Mouse (Mus musculus): Measurements from ENCODE around the gene Ascl5. TPM values are rescaled to one million over a fixed set of nuclear protein-coding genes. Genes with fewer than 3 reads are reported as not detected.

The Ascl5 gene
- polyA plus RNA-seq, 1 experiment: not detected

DNA sequence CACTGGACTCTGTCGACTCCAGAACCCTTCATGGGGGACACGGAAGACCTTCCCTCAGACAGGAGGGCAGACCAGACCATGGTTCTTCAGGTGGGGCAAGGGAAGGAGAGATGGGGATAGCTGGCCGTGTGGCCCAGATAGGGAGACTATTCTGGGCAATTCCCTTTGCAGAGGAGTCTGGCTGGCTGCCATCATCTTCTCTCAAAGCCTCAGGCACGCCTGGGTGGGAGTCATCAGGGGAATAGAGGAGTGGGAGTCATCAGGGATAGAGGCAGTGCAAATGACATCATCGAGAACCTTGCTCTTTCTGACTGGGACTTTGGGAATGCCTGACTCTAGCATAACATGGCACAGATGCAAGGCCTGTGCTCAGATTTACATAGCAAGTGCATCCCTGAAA is 13.4 kb downstream of the Ascl5 start:
- no peak overlapping the region for H3K4me3 ChIP-seq (ENCODE audit: insufficient read depth, poor library complexity, severe bottlenecking)
- H3ac ChIP-seq (ENCODE audit: control insufficient read depth, insufficient read length, low read depth): no peak overlapping the region
- no peaks in the 10 kb centered on the region for H3K36me3 ChIP-seq (ENCODE audit: control insufficient read depth, insufficient read depth)
- H3K27me3 ChIP-seq (ENCODE audit: control insufficient read depth, insufficient read depth, insufficient read length): no peaks in the 10 kb centered on the region
- H3K79me2 ChIP-seq (ENCODE audit: control insufficient read depth, insufficient read depth): no peaks in the 10 kb centered on the region
- H3K79me3 ChIP-seq (ENCODE audit: low read depth): no peaks in the 10 kb centered on the region
- TF ChIP-seq FOSL1 (IDR thresholded peaks at IDR 0.05; ENCODE audit: insufficient read depth, low read length, poor library complexity, severe bottlenecking) (no peak), MYOG (IDR thresholded peaks at IDR 0.05; ENCODE audit: control insufficient read depth, extremely low read depth, insufficient read length) (no peak), MYOD1 (IDR thresholded peaks at IDR 0.05; ENCODE audit: control insufficient read depth, insufficient read length, low read depth) (no peak), MAX (IDR thresholded peaks at IDR 0.05) (no peak), CTCF (IDR thresholded peaks at IDR 0.05; ENCODE audit: control insufficient read depth, insufficient read depth, insufficient read length) (no peak), CEBPB (IDR thresholded peaks at IDR 0.05; ENCODE audit: low read depth) (no peak), USF1 (IDR thresholded peaks at IDR 0.05; ENCODE audit: low read depth) (no peak)

DNA sequence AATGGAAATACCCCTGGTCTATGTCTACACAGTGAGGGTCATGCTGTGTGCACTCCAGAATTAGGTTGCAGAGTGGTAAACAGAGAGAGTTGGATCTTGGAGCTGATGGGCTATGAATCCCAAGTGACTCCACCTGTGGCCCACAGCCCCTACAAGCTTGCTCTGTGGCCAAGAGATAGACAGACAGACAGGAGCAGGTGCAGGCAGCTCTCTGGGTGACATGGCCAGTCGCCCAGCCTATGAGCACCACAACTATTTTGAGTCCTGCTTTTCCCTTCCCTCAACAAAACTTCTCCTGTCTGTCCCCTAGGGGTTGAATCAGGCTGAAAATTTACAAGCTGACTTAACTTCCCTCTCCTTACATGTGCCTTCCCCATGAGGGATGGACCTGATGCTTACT is 16.0 kb downstream of the Ascl5 start:
- Histone ChIP-seq H3K36me3 (ENCODE audit: control insufficient read depth, insufficient read depth) (no peaks in the 10 kb centered on the region), H3K4me3 (ENCODE audit: insufficient read depth, poor library complexity, severe bottlenecking) (no peak overlapping the region)
- TF ChIP-seq MYOG (IDR thresholded peaks at IDR 0.05; ENCODE audit: control insufficient read depth, extremely low read depth, insufficient read length) (no peak), CEBPB (IDR thresholded peaks at IDR 0.05; ENCODE audit: low read depth) (no peak), MAX (IDR thresholded peaks at IDR 0.05) (no peak), MYOD1 (IDR thresholded peaks at IDR 0.05; ENCODE audit: control insufficient read depth, insufficient read length, low read depth) (peak; percentile 98), FOSL1 (IDR thresholded peaks at IDR 0.05; ENCODE audit: insufficient read depth, low read length, poor library complexity, severe bottlenecking) (no peak), CTCF (IDR thresholded peaks at IDR 0.05; ENCODE audit: control insufficient read depth, insufficient read depth, insufficient read length) (no peak), USF1 (IDR thresholded peaks at IDR 0.05; ENCODE audit: low read depth) (no peak)

DNA sequence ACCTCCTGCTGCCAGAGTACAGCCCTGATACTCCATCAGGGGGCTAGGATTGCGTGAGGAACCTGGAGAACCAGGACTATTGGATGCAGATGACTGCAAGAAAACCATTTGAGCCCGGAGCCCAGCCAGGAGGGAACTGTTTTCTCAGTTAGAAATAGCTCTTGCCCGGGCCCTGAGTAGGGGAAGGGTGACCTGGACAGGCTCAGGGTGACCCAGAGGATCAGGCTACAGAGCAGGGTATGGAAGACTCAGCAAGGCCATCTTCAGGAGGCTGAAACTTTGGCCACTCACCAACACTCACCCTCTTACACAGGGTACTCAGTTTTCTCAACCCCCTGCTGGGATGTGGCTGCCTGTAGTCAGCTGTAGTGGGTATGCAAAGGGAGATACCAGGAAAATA is 17.0 kb downstream of the Ascl5 start:
- Histone ChIP-seq H3K79me2 (ENCODE audit: control insufficient read depth, insufficient read depth) (no peaks in the 10 kb centered on the region), H3K36me3 (ENCODE audit: control insufficient read depth, insufficient read depth) (no peaks in the 10 kb centered on the region), H3ac (ENCODE audit: control insufficient read depth, insufficient read length, low read depth) (no peak overlapping the region), H3K4me3 (ENCODE audit: insufficient read depth, poor library complexity, severe bottlenecking) (no peak overlapping the region), H3K27me3 (ENCODE audit: control insufficient read depth, insufficient read depth, insufficient read length) (peaks cover 3% of the 10 kb centered on the region), H3K79me3 (ENCODE audit: low read depth) (no peaks in the 10 kb centered on the region)
- TF ChIP-seq CTCF (IDR thresholded peaks at IDR 0.05; ENCODE audit: control insufficient read depth, insufficient read depth, insufficient read length) (no peak), FOSL1 (IDR thresholded peaks at IDR 0.05; ENCODE audit: insufficient read depth, low read length, poor library complexity, severe bottlenecking) (no peak)

More for the DNA sequence above, 16.0 kb downstream of the Ascl5 start:
- no peaks in the 10 kb centered on the region for H3K79me2 ChIP-seq (ENCODE audit: control insufficient read depth, insufficient read depth)
- H3ac ChIP-seq (ENCODE audit: control insufficient read depth, insufficient read length, low read depth): no peak overlapping the region
- H3K27me3 ChIP-seq (ENCODE audit: control insufficient read depth, insufficient read depth, insufficient read length): no peaks in the 10 kb centered on the region
- H3K79me3 ChIP-seq (ENCODE audit: low read depth): no peaks in the 10 kb centered on the region

DNA sequence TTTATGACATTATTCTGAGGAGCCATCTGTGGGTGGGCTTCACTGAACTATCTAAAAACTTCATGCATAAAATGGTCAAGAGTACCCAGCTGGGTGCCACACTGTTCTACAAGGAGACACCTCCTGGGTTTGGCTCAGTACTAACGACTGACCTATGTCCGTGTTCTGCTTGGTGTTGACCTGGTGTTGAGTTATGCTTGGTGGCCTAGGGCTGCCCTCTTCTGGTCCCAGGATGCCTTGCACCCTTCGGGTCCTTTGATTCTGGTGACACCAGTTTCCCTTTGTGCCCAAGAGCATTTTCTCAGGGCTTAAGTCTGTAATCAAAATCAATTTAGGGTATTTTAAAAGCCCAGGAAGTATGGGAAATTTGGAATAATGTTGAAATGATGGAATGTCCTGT is 25.5 kb downstream of the Ascl5 start:
- Histone ChIP-seq H3K4me3 (ENCODE audit: insufficient read depth, poor library complexity, severe bottlenecking) (no peak overlapping the region), H3ac (ENCODE audit: control insufficient read depth, insufficient read length, low read depth) (no peak overlapping the region), H3K27me3 (ENCODE audit: control insufficient read depth, insufficient read depth, insufficient read length) (peaks cover 12% of the 10 kb centered on the region), H3K79me3 (ENCODE audit: low read depth) (no peaks in the 10 kb centered on the region), H3K36me3 (ENCODE audit: control insufficient read depth, insufficient read depth) (no peaks in the 10 kb centered on the region), H3K79me2 (ENCODE audit: control insufficient read depth, insufficient read depth) (no peaks in the 10 kb centered on the region)
- TF ChIP-seq MYOD1 (IDR thresholded peaks at IDR 0.05; ENCODE audit: control insufficient read depth, insufficient read length, low read depth) (no peak), CTCF (IDR thresholded peaks at IDR 0.05; ENCODE audit: control insufficient read depth, insufficient read depth, insufficient read length) (peak; percentile 65), USF1 (IDR thresholded peaks at IDR 0.05; ENCODE audit: low read depth) (no peak)

DNA sequence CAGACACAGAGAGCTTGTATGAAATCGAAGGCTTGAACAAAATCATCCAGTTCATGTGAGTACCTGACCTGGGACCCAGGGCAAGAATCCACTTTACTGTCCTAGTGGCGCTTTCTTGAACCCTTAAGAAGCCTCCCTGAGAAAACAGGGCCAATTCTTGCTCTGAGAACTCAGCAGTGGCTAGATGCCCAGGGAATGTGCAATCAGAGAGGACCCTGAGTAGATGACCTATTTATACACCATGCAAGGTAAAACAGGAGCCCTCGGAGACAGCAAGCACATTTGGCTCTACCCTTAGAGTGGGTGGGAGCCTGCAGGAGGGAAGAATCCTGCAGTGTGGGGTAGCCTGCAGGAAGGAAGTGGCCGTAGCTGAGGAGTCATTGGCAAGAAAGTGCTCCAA is 27.1 kb downstream of the Ascl5 start:
- no peak for TF ChIP-seq MYOG (IDR thresholded peaks at IDR 0.05; ENCODE audit: control insufficient read depth, extremely low read depth, insufficient read length)
- TF ChIP-seq MYOD1 (IDR thresholded peaks at IDR 0.05; ENCODE audit: control insufficient read depth, insufficient read length, low read depth): no peak
- TF ChIP-seq MAX (IDR thresholded peaks at IDR 0.05): no peak
- TF ChIP-seq FOSL1 (IDR thresholded peaks at IDR 0.05; ENCODE audit: insufficient read depth, low read length, poor library complexity, severe bottlenecking): no peak
- no peak for TF ChIP-seq CEBPB (IDR thresholded peaks at IDR 0.05; ENCODE audit: low read depth)
- TF ChIP-seq USF1 (IDR thresholded peaks at IDR 0.05; ENCODE audit: low read depth): no peak
- TF ChIP-seq CTCF (IDR thresholded peaks at IDR 0.05; ENCODE audit: control insufficient read depth, insufficient read depth, insufficient read length): no peak
- H3K36me3 ChIP-seq (ENCODE audit: control insufficient read depth, insufficient read depth): no peaks in the 10 kb centered on the region
- H3K27me3 ChIP-seq (ENCODE audit: control insufficient read depth, insufficient read depth, insufficient read length): peaks cover 9% of the 10 kb centered on the region
- no peaks in the 10 kb centered on the region for H3K79me2 ChIP-seq (ENCODE audit: control insufficient read depth, insufficient read depth)
- no peak overlapping the region for H3K4me3 ChIP-seq (ENCODE audit: insufficient read depth, poor library complexity, severe bottlenecking)
- H3ac ChIP-seq (ENCODE audit: control insufficient read depth, insufficient read length, low read depth): no peak overlapping the region
- H3K79me3 ChIP-seq (ENCODE audit: low read depth): no peaks in the 10 kb centered on the region

DNA sequence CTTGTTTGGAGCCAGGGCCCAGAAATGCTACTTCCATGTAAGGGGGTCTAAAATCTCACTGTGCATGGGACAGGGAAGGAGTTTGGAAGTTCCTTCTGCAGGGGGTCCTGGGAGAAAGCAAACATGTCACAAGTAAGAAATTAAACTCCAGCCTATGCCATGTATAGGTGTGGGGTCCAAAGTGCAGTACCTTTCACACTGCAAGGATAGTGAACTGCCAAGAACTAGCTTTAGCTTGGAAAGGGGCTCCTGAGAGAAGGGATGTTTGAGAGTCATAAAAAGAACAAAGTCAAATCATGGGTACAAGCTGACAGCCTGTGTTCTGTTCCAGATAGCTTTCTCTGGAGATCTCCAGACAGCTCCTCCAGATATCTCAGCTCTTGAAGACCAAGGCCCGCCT is 30.6 kb downstream of the Ascl5 start:
- no peak overlapping the region for H3ac ChIP-seq (ENCODE audit: control insufficient read depth, insufficient read length, low read depth)
- peaks cover 23% of the 10 kb centered on the region for H3K27me3 ChIP-seq (ENCODE audit: control insufficient read depth, insufficient read depth, insufficient read length)
- H3K4me3 ChIP-seq (ENCODE audit: insufficient read depth, poor library complexity, severe bottlenecking): no peak overlapping the region
- no peaks in the 10 kb centered on the region for H3K79me3 ChIP-seq (ENCODE audit: low read depth)
- TF ChIP-seq CEBPB (IDR thresholded peaks at IDR 0.05; ENCODE audit: low read depth) (no peak), USF1 (IDR thresholded peaks at IDR 0.05; ENCODE audit: low read depth) (no peak)
- H3K36me3 ChIP-seq (ENCODE audit: control insufficient read depth, insufficient read depth): no peaks in the 10 kb centered on the region
- H3K79me2 ChIP-seq (ENCODE audit: control insufficient read depth, insufficient read depth): no peaks in the 10 kb centered on the region

Data from C2C12 (cell line).